Mouse (Mus musculus) midbrain, embryonic 16.5 days (tissue): ENCODE results near the gene Gabpb1. TPM values are rescaled to one million over a fixed set of nuclear protein-coding genes. Genes with fewer than 3 reads are reported as not detected.
A peak's percentile ranks its signal among the peaks of the same experiment; 100 is the strongest.

Experiments used
- ATAC-seq: fragments of 200-750 bp; cut with Nextera tagmentation; 2 replicates; pipeline ENCODE4 v1.8.0; 2017; ENCODE audit warnings: moderate TSS enrichment
- H3K27ac ChIP-seq: fragments of 300-500 bp; sonication (generic); 2 replicates; pipeline ENCODE4 v1.5.1; 2014; ENCODE audit warnings: mild to moderate bottlenecking, low read length, mixed read lengths
- H3K27me3 ChIP-seq: fragments of 300-500 bp; sonication (generic); 2 replicates; pipeline ENCODE4 v1.6.1; 2014; ENCODE audit warnings: low read depth, low read length, mixed read lengths; ENCODE audit not compliant: control insufficient read depth, insufficient read depth
- H3K36me3 ChIP-seq: fragments of 300-500 bp; sonication (generic); 2 replicates; pipeline ENCODE4 v1.6.1; 2014; ENCODE audit warnings: mild to moderate bottlenecking, low read length, moderate library complexity, mixed read lengths; ENCODE audit not compliant: control insufficient read depth, insufficient read depth
- H3K4me1 ChIP-seq: fragments of 300-500 bp; sonication (generic); 2 replicates; pipeline ENCODE4 v1.6.1; 2014; ENCODE audit warnings: mild to moderate bottlenecking, low read length, mixed read lengths; ENCODE audit not compliant: control insufficient read depth, insufficient read depth
- H3K4me2 ChIP-seq: fragments of 300-500 bp; sonication (generic); 2 replicates; pipeline ENCODE4 v1.6.1; 2014; ENCODE audit warnings: mild to moderate bottlenecking, low read length, mixed read lengths
- H3K4me3 ChIP-seq: fragments of 300-500 bp; sonication (generic); 2 replicates; pipeline ENCODE4 v1.5.1; 2014; ENCODE audit warnings: low read depth, mild to moderate bottlenecking, low read length, moderate library complexity, mixed read lengths
- H3K9ac ChIP-seq: fragments of 300-500 bp; sonication (generic); 2 replicates; pipeline ENCODE4 v1.6.1; 2014; ENCODE audit warnings: low read depth, low read length, mixed read lengths
- H3K9me3 ChIP-seq: fragments of 300-500 bp; sonication (generic); replicated peaks from 2 replicates; pipeline ENCODE4 v1.6.1; 2014; ENCODE audit warnings: mild to moderate bottlenecking, low read length, mixed read lengths; ENCODE audit not compliant: control insufficient read depth, poor library complexity, severe bottlenecking
- WGBS: fragments of 180-500 bp; shearing (Covaris S2); extraction: QIAGEN DNeasy Blood & Tissue Kit; methylation state at CpG from one replicate; pipeline ENCODE4 v1.1.7; 2014; 5-methylcytosine and 5-hydroxymethylcytosine counted together
- polyA plus RNA-seq: library from polyadenylated mRNA; unstranded; fragments of >200 nt; fragmentation: Nextera tagmentation; extraction: Ambion mirVana; gene quantifications from 2 replicates; pipeline ENCODE4 v1.2.1, GENCODE M21; 2015

Gabpb1 gene
- polyA plus RNA-seq, 1 experiment from 2014 or later = 39.2 TPM

- no peak overlapping the region for H3K4me3 ChIP-seq
- WGBS = 93% methylated on average over 14 of the region's 14 CpGs
- no peaks in the 10 kb centered on the region for H3K27me3 ChIP-seq
- no peaks in the 10 kb centered on the region for H3K9me3 ChIP-seq
- H3K36me3 ChIP-seq = no peaks in the 10 kb centered on the region
- no peak overlapping the region for H3K4me2 ChIP-seq
- H3K4me1 ChIP-seq = no peaks in the 10 kb centered on the region
- no peak for ATAC-seq
- no peak overlapping the region for H3K9ac ChIP-seq
- no peak overlapping the region for H3K27ac ChIP-seq
These were observed 74.1 kb downstream of the Gabpb1 start for GRCm38 (mm10) chr2:126601918-126602600.

- ATAC-seq = no peak
- H3K4me3 ChIP-seq = no peak overlapping the region
- H3K36me3 ChIP-seq = no peaks in the 10 kb centered on the region
- H3K27me3 ChIP-seq = no peaks in the 10 kb centered on the region
- no peaks in the 10 kb centered on the region for H3K4me1 ChIP-seq
- no peak overlapping the region for H3K4me2 ChIP-seq
- no peak overlapping the region for H3K27ac ChIP-seq
- H3K9ac ChIP-seq = no peak overlapping the region
- WGBS = 76% methylated on average over 14 of the region's 14 CpGs
- H3K9me3 ChIP-seq = no peaks in the 10 kb centered on the region
These were observed 75.6 kb downstream of the Gabpb1 start for GRCm38 (mm10) chr2:126600533-126600932.

- no peak overlapping the region for H3K4me2 ChIP-seq
- no peaks in the 10 kb centered on the region for H3K36me3 ChIP-seq
- H3K9me3 ChIP-seq = no peaks in the 10 kb centered on the region
- no peak overlapping the region for H3K27ac ChIP-seq
- 0 out of 2 replicates have a peak, but pooled peaks have one; percentile 48 for ATAC-seq
- 12% methylated on average over 3 of the region's 3 CpGs for WGBS
- H3K4me3 ChIP-seq = no peak overlapping the region
- H3K27me3 ChIP-seq = no peaks in the 10 kb centered on the region
- H3K9ac ChIP-seq = no peak overlapping the region
- H3K4me1 ChIP-seq = no peaks in the 10 kb centered on the region
These were observed 77.1 kb downstream of the Gabpb1 start for GRCm38 (mm10) chr2:126599005-126599404.

GRCm38 (mm10) chr2:126598359-126598758 lies 77.8 kb downstream of the Gabpb1 start:
- Histone ChIP-seq H3K36me3 (no peaks in the 10 kb centered on the region), H3K9me3 (no peaks in the 10 kb centered on the region), H3K27ac (no peak overlapping the region), H3K4me2 (no peak overlapping the region), H3K27me3 (no peaks in the 10 kb centered on the region), H3K4me1 (no peaks in the 10 kb centered on the region), H3K9ac (no peak overlapping the region), H3K4me3 (no peak overlapping the region)
- WGBS = 51% methylated on average over 2 of the region's 2 CpGs
- ATAC-seq = no peak

GRCm38 (mm10) chr2:126597279-126598241 lies 78.6 kb downstream of the Gabpb1 start:
- Histone ChIP-seq H3K36me3 (no peaks in the 10 kb centered on the region), H3K4me2 (no peak overlapping the region), H3K4me3 (no peak overlapping the region), H3K4me1 (no peaks in the 10 kb centered on the region), H3K27ac (no peak overlapping the region), H3K9me3 (no peaks in the 10 kb centered on the region), H3K9ac (no peak overlapping the region), H3K27me3 (no peaks in the 10 kb centered on the region)
- ATAC-seq = no peak
- WGBS = 80% methylated on average over 20 of the region's 20 CpGs

GRCm38 (mm10) chr2:126596347-126597072 lies 79.6 kb downstream of the Gabpb1 start:
- Histone ChIP-seq H3K4me1 (no peaks in the 10 kb centered on the region), H3K9ac (no peak overlapping the region), H3K27ac (no peak overlapping the region), H3K4me3 (no peak overlapping the region), H3K9me3 (no peaks in the 10 kb centered on the region), H3K36me3 (no peaks in the 10 kb centered on the region), H3K4me2 (no peak overlapping the region), H3K27me3 (no peaks in the 10 kb centered on the region)
- 94% methylated on average over 7 of the region's 7 CpGs for WGBS
- no peak for ATAC-seq

- 33% methylated on average over 26 of the region's 26 CpGs for WGBS
- Histone ChIP-seq H3K9ac (0 out of 2 replicates have a peak overlapping the region, but pooled peaks have one; percentile 30), H3K4me2 (peak overlapping the region; percentile 57)
These were observed 82.1 kb downstream of the Gabpb1 start for GRCm38 (mm10) chr2:126593831-126594610.

GRCm38 (mm10) chr2:126591304-126591703 lies 84.8 kb downstream of the Gabpb1 start:
- Histone ChIP-seq H3K4me2 (no peak overlapping the region), H3K36me3 (peaks cover 13% of the 10 kb centered on the region), H3K4me1 (no peaks in the 10 kb centered on the region), H3K9me3 (no peaks in the 10 kb centered on the region), H3K9ac (no peak overlapping the region), H3K4me3 (no peak overlapping the region), H3K27me3 (no peaks in the 10 kb centered on the region), H3K27ac (no peak overlapping the region)
- ATAC-seq = no peak
- WGBS = 93% methylated on average over 4 of the region's 4 CpGs

More at GRCm38 (mm10) chr2:126593831-126594610, 82.1 kb downstream of the Gabpb1 start:
- no peaks in the 10 kb centered on the region for H3K9me3 ChIP-seq
- H3K36me3 ChIP-seq = no peaks in the 10 kb centered on the region
- H3K4me3 ChIP-seq = peak overlapping the region; percentile 25
- H3K4me1 ChIP-seq = no peaks in the 10 kb centered on the region
- H3K27ac ChIP-seq = no peak overlapping the region
- no peak for ATAC-seq
- H3K27me3 ChIP-seq = no peaks in the 10 kb centered on the region
